Mouse (Mus musculus) liver, postnatal 0 days (tissue): ENCODE measurements at regions not wholly inside any gene's neighbourhood (a gene's known extent, or its start where the extent isn't known, plus 50 kb on each side); places are given as distances from the start of the nearest gene placed in this dataset.

Source experiments
- CTCF ChIP-seq: sonication (generic); IDR thresholded peaks from 2 replicates; pipeline ENCODE4 v1.5.1; 2016; ENCODE audit warnings: antibody characterized with exemption, low read depth
- EP300 ChIP-seq: IDR thresholded peaks from 2 replicates; pipeline ENCODE4 v1.6.1; 2016; ENCODE audit warnings: antibody characterized with exemption, low read depth, mild to moderate bottlenecking

- TF ChIP-seq EP300 (no peak), CTCF (no peak)
Observed at GRCm38 (mm10) chr3:6920253-6920652, 300.0 kb upstream of the 1700008P02Rik start.
